Mouse (Mus musculus) ES-Bruce4 (cell line): ENCODE data around the gene Slirp.

Experiments used
- CTCF ChIP-seq: IDR thresholded peaks from one replicate; pipeline ENCODE4 v1.8.1; 2011; ENCODE audit warnings: low read depth, low read length
- POLR2A ChIP-seq: IDR thresholded peaks from one replicate; pipeline ENCODE4 v1.8.1; 2011; ENCODE audit warnings: low read length; ENCODE audit not compliant: insufficient read depth

DNA sequence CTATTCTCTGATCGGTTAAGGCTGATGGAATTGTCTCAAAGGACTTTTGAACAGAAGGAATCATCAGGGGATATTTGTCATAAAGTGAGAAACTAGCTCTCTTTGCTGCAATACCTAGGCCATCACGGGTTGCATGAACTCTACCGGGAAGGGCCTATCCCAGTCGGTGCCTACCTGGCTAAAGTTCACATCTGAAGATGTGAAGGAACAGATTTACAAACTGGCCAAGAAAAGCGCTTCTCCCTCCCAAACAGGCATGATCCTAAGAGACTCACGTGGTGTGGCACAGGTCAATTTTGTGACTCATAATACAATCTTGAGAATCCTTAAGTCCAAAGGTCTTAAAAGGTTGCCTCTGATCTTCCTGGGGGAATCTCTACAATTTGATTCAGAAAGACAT lies 49.4 kb upstream of the Slirp start:
- TF ChIP-seq CTCF (no peak), POLR2A (no peak)
